Mouse (Mus musculus) adrenal gland, adult (tissue): ENCODE results near the gene Cdk2.

Experiments
- DNase-seq, 2 experiments: peaks; one replicate each; pipeline ENCODE4 v3.0.0; 2022 to 2023; ENCODE audit warnings: low spot score in 1 of 2; ENCODE audit not compliant: inconsistent age in 2 of 2

The Cdk2 gene

GRCm38 (mm10) chr10:128705317-128705693 lies 474 bp upstream of the Cdk2 start:
- DNase-seq, result peak in 1 of 2 experiments; percentile 37

- DNase-seq, result no peak
Observed at GRCm38 (mm10) chr10:128703895-128704294, 936 bp downstream of the Cdk2 start, which contains the start of gene Pmel. Pmel (plus strand) TSS chr10:128704195.

GRCm38 (mm10) chr10:128702328-128703007 lies 2.4 kb downstream of the Cdk2 start:
- peak; percentile 42 to 58 for DNase-seq

GRCm38 (mm10) chr10:128700712-128701111 lies 4.1 kb downstream of the Cdk2 start:
- DNase-seq, result no peak

- DNase-seq, result no peak
Observed at GRCm38 (mm10) chr10:128699611-128700010, 5.2 kb downstream of the Cdk2 start.

- no peak for DNase-seq
Observed at GRCm38 (mm10) chr10:128699006-128699405, 5.8 kb downstream of the Cdk2 start.

- DNase-seq, result no peak
Observed at GRCm38 (mm10) chr10:128697072-128697725, 7.6 kb downstream of the Cdk2 start.

GRCm38 (mm10) chr10:128695992-128696807 lies 8.6 kb downstream of the Cdk2 start, which contains the start of gene Rab5b:
Rab5b (minus strand) TSS chr10:128696264.
- peak; percentile 99 to 100 for DNase-seq

GRCm38 (mm10) chr10:128695411-128695991 lies 9.3 kb downstream of the Cdk2 start:
- peak in 1 of 2 experiments; percentile 25 for DNase-seq

GRCm38 (mm10) chr10:128674469-128675008 lies 30.3 kb downstream of the Cdk2 start:
- peak in 1 of 2 experiments; percentile 75 for DNase-seq

GRCm38 (mm10) chr10:128673763-128674468 lies 30.9 kb downstream of the Cdk2 start, which contains the start of gene Suox:
Suox (minus strand) TSS chr10:128674073.
- peak; percentile 87 to 96 for DNase-seq

GRCm38 (mm10) chr10:128671148-128671547 lies 33.7 kb downstream of the Cdk2 start:
- DNase-seq, result no peak

GRCm38 (mm10) chr10:128668790-128669672 lies 35.8 kb downstream of the Cdk2 start:
- peak; percentile 67 to 82 for DNase-seq

- no peak for DNase-seq
Observed at GRCm38 (mm10) chr10:128665806-128666205, 39.0 kb downstream of the Cdk2 start.

- DNase-seq, result no peak
Observed at GRCm38 (mm10) chr10:128665307-128665706, 39.5 kb downstream of the Cdk2 start.

GRCm38 (mm10) chr10:128664808-128665207 lies 40.0 kb downstream of the Cdk2 start:
- no peak for DNase-seq

GRCm38 (mm10) chr10:128663441-128664220 lies 41.2 kb downstream of the Cdk2 start:
- no peak for DNase-seq

GRCm38 (mm10) chr10:128662465-128662864 lies 42.4 kb downstream of the Cdk2 start:
- no peak for DNase-seq
